Mouse (Mus musculus) midbrain, embryonic 13.5 days (tissue): ENCODE measurements around the gene Uqcr11. TPM values are rescaled to one million over a fixed set of nuclear protein-coding genes. Genes with fewer than 3 reads are reported as not detected.

Source experiments
- ATAC-seq: fragments of 200-750 bp; cut with Nextera tagmentation; 2 replicates; pipeline ENCODE4 v1.8.0; 2017; ENCODE audit warnings: mild to moderate bottlenecking, moderate TSS enrichment, moderate library complexity
- H3K27ac ChIP-seq: fragments of 300-500 bp; sonication (generic); 2 replicates; pipeline ENCODE4 v1.5.1; 2015; ENCODE audit warnings: inconsistent platforms, mild to moderate bottlenecking, moderate library complexity
- H3K27me3 ChIP-seq: fragments of 300-500 bp; sonication (generic); 2 replicates; pipeline ENCODE4 v1.6.1; 2015; ENCODE audit warnings: mild to moderate bottlenecking, inconsistent platforms
- H3K36me3 ChIP-seq: fragments of 300-500 bp; sonication (generic); 2 replicates; pipeline ENCODE4 v1.6.1; 2015; ENCODE audit warnings: mild to moderate bottlenecking, inconsistent platforms
- H3K4me1 ChIP-seq: fragments of 300-500 bp; sonication (generic); replicated peaks from 2 replicates; pipeline ENCODE4 v1.6.1; 2015; ENCODE audit warnings: inconsistent platforms
- H3K4me2 ChIP-seq: fragments of 300-500 bp; sonication (generic); replicated peaks from 2 replicates; pipeline ENCODE4 v1.6.1; 2015; ENCODE audit warnings: moderate library complexity, mild to moderate bottlenecking, inconsistent platforms
- H3K4me3 ChIP-seq: fragments of 300-500 bp; sonication (generic); replicated peaks from 2 replicates; pipeline ENCODE4 v1.5.1; 2015; ENCODE audit warnings: mild to moderate bottlenecking, inconsistent platforms
- H3K9ac ChIP-seq: fragments of 300-500 bp; sonication (generic); replicated peaks from 2 replicates; pipeline ENCODE4 v1.6.1; 2015; ENCODE audit warnings: mild to moderate bottlenecking, inconsistent platforms
- H3K9me3 ChIP-seq: fragments of 300-500 bp; sonication (generic); 2 replicates; pipeline ENCODE4 v1.6.1; 2016; ENCODE audit warnings: mild to moderate bottlenecking, inconsistent platforms
- WGBS: fragments of 180-500 bp; shearing (Covaris S2); methylation state at CpG from one replicate; pipeline ENCODE4 v1.1.7; 2015; 5-methylcytosine and 5-hydroxymethylcytosine counted together
- polyA plus RNA-seq: library from polyadenylated mRNA; unstranded; fragments of >200 nt; fragmentation: Nextera tagmentation; extraction: Ambion mirVana; gene quantifications from 2 replicates; pipeline ENCODE4 v1.2.1, GENCODE M21; 2015

Gene Uqcr11
- polyA plus RNA-seq, 1 experiment from 2014 or later, result 572 TPM

DNA sequence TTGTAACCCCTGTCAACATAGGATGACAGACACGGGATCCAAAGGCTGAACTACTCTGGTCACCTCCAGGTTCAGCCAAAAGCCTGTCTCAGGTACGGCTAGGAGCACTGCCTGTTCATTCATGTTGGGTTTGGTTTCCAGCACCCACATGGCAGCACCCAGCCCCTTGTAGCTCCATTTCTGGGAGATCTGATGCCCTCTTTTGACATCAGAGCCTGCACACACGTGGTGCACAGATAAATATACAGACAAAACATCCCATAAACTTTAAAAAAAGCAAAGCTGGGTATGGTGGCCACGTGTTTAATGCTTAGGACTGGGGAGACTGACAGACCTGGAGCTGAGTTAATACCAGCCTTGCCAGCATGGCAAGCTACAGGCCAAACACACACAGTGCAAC, 1.3 kb upstream of the Uqcr11 start:
- Histone ChIP-seq H3K4me3 (no peak overlapping the region), H3K36me3 (peaks cover 60% of the 10 kb centered on the region)

GRCm38 (mm10) chr10:80405481-80406173, 1.0 kb downstream of the Uqcr11 start:
- H3K4me1 ChIP-seq, result peaks cover 35% of the 10 kb centered on the region
- H3K27me3 ChIP-seq, result no peaks in the 10 kb centered on the region
- H3K27ac ChIP-seq, result no peak overlapping the region
- H3K36me3 ChIP-seq, result peaks cover 53% of the 10 kb centered on the region
- no peak for ATAC-seq
- H3K4me3 ChIP-seq, result peak overlapping the region; percentile 83
- H3K9ac ChIP-seq, result peak overlapping the region; percentile 90
- 0 out of 2 replicates have a peak, but pooled peaks cover 4% of the 10 kb centered on the region for H3K9me3 ChIP-seq
- peak overlapping the region; percentile 93 for H3K4me2 ChIP-seq
- WGBS, result 56% methylated on average over 10 of the region's 10 CpGs

More for the DNA sequence above, 1.3 kb upstream of the Uqcr11 start:
- no peak for ATAC-seq
- H3K4me1 ChIP-seq, result peaks cover 29% of the 10 kb centered on the region
- 0 out of 2 replicates have a peak overlapping the region, but pooled peaks have one; percentile 87 for H3K27ac ChIP-seq
- WGBS, result 50% methylated on average over 4 of the region's 4 CpGs
- no peak overlapping the region for H3K9ac ChIP-seq
- 0 out of 2 replicates have a peak, but pooled peaks cover 4% of the 10 kb centered on the region for H3K9me3 ChIP-seq
- H3K4me2 ChIP-seq, result 0 out of 2 replicates have a peak overlapping the region, but pooled peaks have one; percentile 93
- H3K27me3 ChIP-seq, result no peaks in the 10 kb centered on the region

DNA sequence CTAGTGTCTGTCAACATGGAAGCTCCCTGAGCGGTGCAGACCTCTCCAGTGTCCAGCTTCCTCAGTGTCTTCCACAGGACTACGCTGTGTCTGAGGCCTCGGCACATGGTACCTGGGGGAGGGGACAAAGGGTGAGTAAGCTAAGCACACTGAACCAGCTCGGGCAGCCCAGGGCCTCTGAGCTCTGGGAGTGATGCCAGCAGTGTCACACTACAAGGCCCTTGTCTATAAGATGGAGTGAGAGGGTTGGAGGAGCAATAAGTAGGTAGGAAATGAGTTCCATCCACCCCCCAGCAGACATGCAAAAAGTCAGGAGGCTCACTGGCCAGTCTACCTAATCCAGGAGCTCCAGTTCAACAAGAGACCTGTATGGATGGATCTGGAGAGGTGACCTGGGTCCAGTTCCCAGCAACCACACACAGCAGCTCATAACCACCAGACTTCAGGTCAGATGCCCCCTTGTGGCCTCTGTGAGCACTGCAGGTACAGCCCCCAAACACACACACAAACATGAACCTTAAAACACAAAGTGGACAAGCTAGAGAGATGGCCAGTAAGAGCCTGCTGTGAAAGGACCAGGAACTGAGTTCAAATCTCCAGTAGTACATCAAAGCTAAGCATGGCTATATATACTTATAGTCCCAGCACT, 3.5 kb downstream of the Uqcr11 start:
- Histone ChIP-seq H3K4me1 (peaks cover 44% of the 10 kb centered on the region), H3K9ac (no peak overlapping the region), H3K4me2 (no peak overlapping the region), H3K4me3 (no peak overlapping the region), H3K36me3 (peaks cover 33% of the 10 kb centered on the region), H3K27ac (no peak overlapping the region), H3K9me3 (0 out of 2 replicates have a peak, but pooled peaks cover 4% of the 10 kb centered on the region), H3K27me3 (no peaks in the 10 kb centered on the region)
- WGBS, result 93% methylated on average over 4 of the region's 4 CpGs
- ATAC-seq, result no peak

DNA sequence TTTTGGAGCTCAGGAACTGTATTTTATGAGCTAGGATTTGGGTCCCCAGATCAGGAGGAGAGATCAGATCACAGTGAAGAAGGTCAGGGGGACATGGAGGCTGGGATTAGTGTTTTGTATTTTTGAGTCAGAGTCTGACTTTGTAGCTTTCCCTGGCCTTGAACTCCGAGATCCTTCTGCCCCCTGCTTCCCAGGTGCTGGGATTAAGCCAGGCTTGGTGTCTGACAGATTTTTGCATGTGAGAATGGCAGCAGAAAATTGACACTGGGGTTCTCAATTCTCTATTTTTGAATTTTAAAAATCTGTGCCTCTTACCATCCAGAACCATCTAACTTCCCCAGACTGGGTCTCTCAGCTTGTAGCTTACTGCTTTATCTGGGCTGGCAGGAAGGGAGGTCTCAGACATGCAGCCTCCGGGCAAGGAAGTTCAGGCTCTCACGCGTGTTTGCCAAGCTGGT, 5.9 kb downstream of the Uqcr11 start:
- H3K27ac ChIP-seq, result no peak overlapping the region; the same call in 1 of the 2 replicates
- peak overlapping the region; percentile 82 for H3K4me2 ChIP-seq
- peak overlapping the region; percentile 74 for H3K9ac ChIP-seq
- H3K9me3 ChIP-seq, result 0 out of 2 replicates have a peak, but pooled peaks cover 4% of the 10 kb centered on the region
- 79% methylated on average over 4 of the region's 4 CpGs for WGBS
- H3K36me3 ChIP-seq, result peaks cover 41% of the 10 kb centered on the region
- H3K4me1 ChIP-seq, result peaks cover 48% of the 10 kb centered on the region
- H3K27me3 ChIP-seq, result no peaks in the 10 kb centered on the region
- ATAC-seq, result no peak
- peak overlapping the region; percentile 64; the same call in 1 of the 2 replicates for H3K4me3 ChIP-seq

DNA sequence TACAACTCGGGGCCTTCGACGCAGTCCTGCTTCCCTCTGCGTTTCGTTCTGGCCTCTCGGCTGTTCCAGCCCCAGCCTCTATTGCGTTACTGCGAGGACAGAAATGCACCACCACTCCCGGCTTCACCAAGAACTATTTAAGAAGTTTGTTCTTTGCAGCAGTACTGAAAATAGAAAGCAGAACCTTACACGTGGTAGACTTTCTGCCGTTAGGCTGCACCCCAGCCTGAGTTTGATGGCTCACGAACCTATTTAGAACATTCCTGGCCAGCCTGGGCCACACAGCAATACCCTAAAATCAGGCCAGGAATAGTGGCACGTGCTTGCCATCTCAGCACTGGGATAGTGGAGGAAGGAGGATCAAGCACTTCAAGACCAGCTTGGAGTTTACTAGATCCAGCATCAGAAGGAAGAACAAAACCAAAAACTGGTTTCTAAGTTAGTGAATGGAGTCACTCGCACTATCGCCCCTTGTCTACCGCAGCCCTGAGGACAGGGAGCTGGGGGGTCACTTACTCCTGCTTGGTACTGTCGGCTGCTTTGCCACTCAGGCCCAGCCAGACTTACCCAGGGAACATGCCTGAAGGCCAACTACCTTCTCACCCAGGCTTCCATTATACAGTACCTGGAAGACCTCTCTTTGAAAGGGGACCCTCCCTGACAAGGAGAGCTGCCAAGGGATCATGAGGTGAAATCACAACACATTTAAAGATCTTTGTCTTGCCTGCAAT, 6.5 kb downstream of the Uqcr11 start:
- H3K4me3 ChIP-seq, result peak overlapping the region; percentile 64
- peak overlapping the region; percentile 82 for H3K4me2 ChIP-seq
- peaks cover 47% of the 10 kb centered on the region for H3K36me3 ChIP-seq
- no peaks in the 10 kb centered on the region for H3K27me3 ChIP-seq
- peak overlapping the region; percentile 99 for H3K27ac ChIP-seq
- no peak for ATAC-seq
- H3K9ac ChIP-seq, result peak overlapping the region; percentile 74
- WGBS, result 16% methylated on average over 17 of the region's 17 CpGs
- 0 out of 2 replicates have a peak, but pooled peaks cover 4% of the 10 kb centered on the region for H3K9me3 ChIP-seq
- peaks cover 45% of the 10 kb centered on the region for H3K4me1 ChIP-seq

GRCm38 (mm10) chr10:80399191-80399972, 7.2 kb downstream of the Uqcr11 start, which contains the start of gene Mbd3:
Gene Mbd3 (minus strand): TSS chr10:80399550.
- under 1% methylated on average over 73 of the region's 82 CpGs for WGBS
- Histone ChIP-seq H3K27me3 (no peaks in the 10 kb centered on the region), H3K9ac (peak within 1 kb of the TSS; percentile 95), H3K4me3 (peak within 1 kb of the TSS; percentile 64), H3K4me2 (peak within 1 kb of the TSS; percentile 89), H3K36me3 (peaks cover 51% of the 10 kb centered on the region), H3K4me1 (peaks cover 41% of the 10 kb centered on the region), H3K27ac (peak within 1 kb of the TSS; percentile 99), H3K9me3 (0 out of 2 replicates have a peak, but pooled peaks cover 4% of the 10 kb centered on the region)
- peak; percentile 96 for ATAC-seq

DNA sequence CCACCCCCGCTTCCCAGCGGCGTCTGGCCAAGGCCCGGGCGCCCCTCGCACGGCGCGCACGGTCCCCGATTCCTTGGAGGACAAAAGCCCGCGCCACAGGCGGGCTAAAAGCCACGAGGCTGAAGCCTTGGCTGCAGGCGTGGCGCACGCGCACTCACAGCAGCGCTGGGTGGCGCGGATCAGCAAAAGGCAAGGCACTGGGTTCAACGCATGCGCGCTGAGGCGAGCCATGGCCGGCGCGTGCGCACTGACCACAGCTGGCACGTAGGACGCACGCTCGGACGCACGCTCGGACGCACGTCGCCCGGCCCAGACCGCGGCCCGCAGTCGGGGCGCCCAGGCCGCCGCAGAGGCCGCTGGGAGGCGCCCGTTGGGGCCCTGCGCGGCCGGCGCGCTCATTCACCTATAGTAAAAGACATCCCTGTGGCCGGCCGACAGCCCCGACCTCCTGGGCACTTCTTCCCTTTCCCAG, 7.9 kb downstream of the Uqcr11 start:
- Histone ChIP-seq H3K4me1 (peaks cover 41% of the 10 kb centered on the region), H3K9ac (peak overlapping the region; percentile 95), H3K9me3 (0 out of 2 replicates have a peak, but pooled peaks cover 4% of the 10 kb centered on the region), H3K4me3 (peak overlapping the region; percentile 64), H3K27ac (peak overlapping the region; percentile 99), H3K36me3 (peaks cover 51% of the 10 kb centered on the region), H3K27me3 (no peaks in the 10 kb centered on the region), H3K4me2 (peak overlapping the region; percentile 89)
- under 1% methylated on average over 59 of the region's 59 CpGs for WGBS
- peak; percentile 83 for ATAC-seq

DNA sequence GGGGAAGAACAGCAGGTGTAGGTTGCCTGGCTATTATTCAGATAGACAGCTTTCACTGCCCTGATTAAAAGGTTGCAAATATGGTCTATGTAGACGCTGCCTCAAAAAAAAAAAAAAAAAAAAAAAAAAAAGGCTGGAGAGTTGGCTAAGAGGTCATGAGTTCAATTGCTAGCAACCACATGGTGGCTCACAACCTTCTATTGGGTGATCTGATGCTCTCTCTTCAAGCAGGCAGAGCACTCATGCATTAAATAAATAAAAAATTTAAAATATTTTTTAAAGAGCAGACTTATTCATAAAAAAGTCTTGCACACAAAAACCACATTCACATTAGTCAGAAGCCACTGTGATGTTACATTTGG, 8.5 kb downstream of the Uqcr11 start:
- WGBS, result 0% methylated on average over 1 of the region's 1 CpGs
- H3K4me1 ChIP-seq, result peaks cover 41% of the 10 kb centered on the region
- H3K4me2 ChIP-seq, result peak overlapping the region; percentile 89
- peak overlapping the region; percentile 99 for H3K27ac ChIP-seq
- no peaks in the 10 kb centered on the region for H3K27me3 ChIP-seq
- no peaks in the 10 kb centered on the region for H3K9me3 ChIP-seq
- H3K9ac ChIP-seq, result peak overlapping the region; percentile 95
- H3K36me3 ChIP-seq, result peaks cover 51% of the 10 kb centered on the region
- ATAC-seq, result no peak
- H3K4me3 ChIP-seq, result peak overlapping the region; percentile 64

DNA sequence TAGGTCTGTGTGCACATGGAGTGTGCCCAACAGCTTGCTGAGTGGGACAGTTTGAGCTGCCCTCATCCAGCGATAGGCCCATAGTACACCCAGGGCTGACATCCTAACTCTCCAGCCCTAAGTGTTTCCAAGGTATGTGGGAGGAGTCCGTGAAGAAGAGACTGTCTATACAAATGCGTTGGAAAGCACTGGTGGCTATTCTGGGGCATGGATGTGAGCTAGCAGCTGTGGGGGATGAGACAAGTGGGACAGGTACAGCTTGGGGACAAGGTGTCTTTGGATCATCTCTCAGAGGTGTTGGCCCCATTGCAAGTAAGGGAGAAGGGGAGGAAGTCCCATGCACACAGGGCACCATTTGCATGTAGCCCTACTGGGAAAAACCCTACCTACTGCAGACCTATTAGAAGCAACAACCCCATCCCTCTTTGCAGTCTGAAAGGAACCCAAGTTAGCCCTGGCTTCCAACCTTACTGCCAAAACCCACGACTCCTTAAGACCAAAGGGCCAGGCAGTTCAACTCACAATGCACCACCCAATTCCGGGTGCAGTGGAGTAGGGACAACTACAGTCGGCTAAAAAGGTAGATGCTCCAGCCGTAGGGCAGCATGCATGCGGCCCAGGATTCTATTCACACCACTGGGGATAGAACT, 9.0 kb downstream of the Uqcr11 start:
- WGBS, result 49% methylated on average over 8 of the region's 8 CpGs
- no peak for ATAC-seq
- peaks cover 41% of the 10 kb centered on the region for H3K4me1 ChIP-seq
- H3K9me3 ChIP-seq, result no peaks in the 10 kb centered on the region
- H3K27ac ChIP-seq, result peak overlapping the region; percentile 99
- H3K4me2 ChIP-seq, result peak overlapping the region; percentile 89
- H3K9ac ChIP-seq, result peak overlapping the region; percentile 95
- peak overlapping the region; percentile 64 for H3K4me3 ChIP-seq
- H3K36me3 ChIP-seq, result peaks cover 51% of the 10 kb centered on the region
- H3K27me3 ChIP-seq, result no peaks in the 10 kb centered on the region

GRCm38 (mm10) chr10:80396822-80397523, 9.7 kb downstream of the Uqcr11 start:
- Histone ChIP-seq H3K27ac (peak overlapping the region; percentile 99), H3K4me1 (peaks cover 41% of the 10 kb centered on the region), H3K4me2 (peak overlapping the region; percentile 89), H3K36me3 (peaks cover 51% of the 10 kb centered on the region), H3K27me3 (no peaks in the 10 kb centered on the region), H3K9me3 (no peaks in the 10 kb centered on the region), H3K4me3 (peak overlapping the region; percentile 64), H3K9ac (peak overlapping the region; percentile 95)
- WGBS, result 91% methylated on average over 11 of the region's 11 CpGs
- no peak for ATAC-seq
